Mouse (Mus musculus) cerebellum, adult 11-12 months (tissue): ENCODE measurements at regions not wholly inside any gene's neighbourhood (a gene's known extent, or its start where the extent isn't known, plus 50 kb on each side); places are given as distances from the start of the nearest gene placed in this dataset.
A peak's percentile ranks its signal among the peaks of the same experiment; 100 is the strongest.

Experiments
- DNase-seq: peaks from one replicate; pipeline ENCODE4 v3.0.0; 2022

GRCm38 (mm10) chr1:88813200-88813599, 111.2 kb upstream of the Arl4c start:
- no peak for DNase-seq

DNA sequence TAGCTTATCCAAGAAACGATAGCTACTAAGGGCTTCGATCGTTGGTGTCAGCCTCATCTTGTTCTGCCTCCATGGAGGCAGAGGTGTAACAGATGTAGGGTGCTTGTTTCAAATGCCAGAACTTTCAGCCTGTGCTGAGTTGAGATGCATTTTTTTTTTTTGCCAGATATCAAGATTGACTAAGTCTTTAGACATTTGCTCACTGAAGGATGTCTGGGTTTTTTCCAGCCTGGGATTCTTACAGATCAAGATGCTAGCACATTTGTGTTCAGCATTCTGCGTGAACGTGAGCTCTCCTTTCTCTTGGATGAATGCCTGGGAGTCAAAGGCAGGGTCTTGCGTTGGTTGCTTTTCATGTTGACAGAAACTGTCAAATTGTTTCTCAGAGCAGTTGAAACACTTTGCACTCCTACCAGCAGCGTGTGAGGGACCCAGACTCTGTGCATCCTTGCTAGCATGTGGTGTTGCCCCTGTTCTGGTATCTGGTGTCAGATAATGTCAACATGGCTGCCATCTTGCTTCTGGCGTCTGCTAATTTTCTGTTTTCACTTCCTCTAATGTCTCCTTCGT, 114.4 kb upstream of the Arl4c start:
- no peak for DNase-seq

DNA sequence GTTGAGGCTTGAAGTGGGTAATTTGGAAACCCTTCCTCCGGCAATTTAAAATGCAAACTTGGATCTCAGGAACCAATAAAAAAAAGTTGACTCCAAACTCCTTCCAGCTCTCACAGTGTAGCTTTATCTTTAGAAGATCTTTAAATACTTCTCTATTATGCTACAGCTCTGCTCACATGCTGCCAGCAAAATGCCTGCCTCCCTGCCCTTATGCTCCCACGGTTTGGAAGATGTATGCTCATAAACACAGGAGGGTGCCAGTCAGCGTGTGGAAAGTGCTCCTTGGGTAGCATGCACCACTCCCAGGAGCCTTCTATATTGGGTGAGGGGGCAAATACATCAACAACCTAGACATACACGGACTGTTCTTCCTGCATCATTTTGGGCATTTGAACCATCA, 123.2 kb upstream of the Arl4c start:
- no peak for DNase-seq

- DNase-seq: no peak
Observed at GRCm38 (mm10) chr1:88838661-88839274, 136.7 kb upstream of the Arl4c start.

DNA sequence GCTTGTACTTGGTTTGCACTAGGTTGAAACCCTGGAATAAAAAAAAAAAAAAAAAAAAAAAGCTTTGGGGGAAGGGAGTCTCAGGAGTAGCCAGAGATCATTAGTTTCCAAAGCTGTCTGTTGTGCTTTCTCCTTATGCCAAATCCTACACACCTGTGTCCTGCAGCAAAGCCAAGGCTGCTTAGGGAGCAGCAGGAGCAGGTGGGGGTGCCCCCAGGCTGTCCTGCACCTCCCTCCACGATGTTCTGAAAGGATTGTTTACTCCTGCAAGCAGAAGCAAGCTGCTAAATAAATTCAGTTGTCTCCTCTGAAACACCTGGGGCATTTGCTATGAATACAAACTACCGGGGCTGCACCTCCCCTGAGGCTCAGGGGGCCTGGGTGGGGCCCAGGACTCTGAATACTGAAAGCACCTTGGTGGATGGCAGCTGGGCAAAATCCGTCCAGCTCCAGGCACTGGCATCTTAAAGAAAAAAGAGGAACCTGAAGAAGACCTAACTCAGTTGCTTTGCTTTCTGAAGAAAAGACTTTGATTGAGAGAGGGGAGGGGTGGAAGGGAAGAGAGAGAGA, 137.5 kb upstream of the Arl4c start:
- peak; percentile 68 for DNase-seq

- DNase-seq: peak; percentile 53
Observed at GRCm38 (mm10) chr1:88839977-88840628, 138.1 kb upstream of the Arl4c start.

DNA sequence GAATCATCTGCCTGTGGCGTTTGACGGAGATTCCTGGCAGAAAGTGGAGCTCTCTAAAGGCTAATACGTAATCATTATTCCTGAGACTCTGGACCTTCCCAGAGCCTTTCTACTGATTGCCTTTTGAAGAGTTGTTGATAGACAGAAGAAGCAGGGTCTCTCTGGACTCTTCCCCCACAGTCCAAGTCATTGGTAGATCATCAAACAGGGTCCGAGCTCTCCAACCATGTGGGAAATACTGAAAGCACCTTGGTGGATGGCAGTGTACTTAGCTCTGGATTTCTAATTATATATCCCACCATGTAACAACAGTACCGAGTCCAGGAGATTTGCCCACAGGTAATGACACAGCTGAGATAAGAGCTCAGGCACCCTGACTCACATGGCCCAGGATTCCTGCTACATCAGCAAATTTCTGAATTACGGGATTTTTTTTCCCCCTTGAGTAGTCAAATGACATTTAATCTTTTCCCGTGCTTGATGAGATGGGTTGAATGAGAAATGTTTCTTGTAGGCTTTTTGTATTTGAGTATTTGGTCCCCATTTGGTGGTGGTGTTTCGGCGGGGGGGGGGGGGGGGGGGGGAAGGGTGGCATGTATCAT, 139.1 kb upstream of the Arl4c start:
- DNase-seq: no peak

DNA sequence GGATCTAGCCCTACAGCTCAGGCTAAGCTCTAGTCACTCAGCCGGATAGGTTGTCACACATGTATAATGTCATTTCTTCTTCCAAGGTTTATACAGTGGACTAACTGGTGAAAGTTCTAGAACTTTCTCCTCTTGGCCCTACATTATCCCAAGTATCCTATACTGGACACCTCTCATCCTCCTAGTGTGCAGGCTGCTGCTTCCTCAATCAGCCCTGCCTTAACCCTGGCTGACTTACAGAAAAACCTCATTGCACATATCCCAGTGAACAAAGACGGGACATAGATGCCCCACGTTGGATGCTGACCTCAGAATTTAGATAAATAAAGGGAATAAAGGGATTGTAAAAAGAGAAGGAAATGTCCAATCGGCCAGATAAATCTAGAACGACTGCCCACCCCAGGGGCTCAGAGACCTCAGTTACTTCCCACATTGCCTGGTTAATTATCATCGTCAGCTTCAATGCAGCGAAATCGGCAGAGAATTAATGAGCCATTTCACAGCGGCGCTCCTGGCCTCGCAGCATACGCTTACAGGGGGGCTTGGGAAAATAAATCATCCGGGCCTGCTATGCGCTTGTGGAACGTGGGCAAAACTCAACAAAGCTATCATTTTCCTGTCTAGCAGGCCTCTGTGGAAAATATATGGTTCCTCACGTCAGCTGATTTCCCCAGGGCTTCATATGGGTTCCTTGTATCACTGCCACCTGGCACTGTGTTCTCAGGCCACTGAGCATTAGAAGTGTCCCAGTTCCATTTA, 145.5 kb upstream of the Arl4c start:
- peak; percentile 70 for DNase-seq

GRCm38 (mm10) chr1:88848246-88848645, 146.2 kb upstream of the Arl4c start:
- no peak for DNase-seq

DNA sequence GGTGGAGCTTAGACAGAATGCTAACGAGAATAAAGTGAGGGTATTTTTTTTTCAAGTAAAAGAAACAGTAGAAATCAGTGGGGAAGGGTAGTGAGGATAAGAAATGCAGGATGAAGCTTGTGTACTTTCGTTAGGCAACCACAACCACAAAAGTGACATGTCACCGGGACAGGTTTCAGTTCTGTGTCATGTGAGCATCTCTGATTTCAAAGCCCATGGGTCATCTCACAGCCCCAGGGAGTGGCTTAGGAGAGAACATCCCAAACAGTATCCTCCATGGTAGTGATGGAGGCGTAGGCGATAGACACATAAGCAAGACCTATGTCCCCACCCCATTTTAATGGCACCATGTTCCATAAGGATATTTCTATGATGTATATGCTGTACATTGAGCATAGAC, 147.4 kb upstream of the Arl4c start:
- DNase-seq: no peak

GRCm38 (mm10) chr1:88851931-88852330, 149.9 kb upstream of the Arl4c start:
- no peak for DNase-seq

DNA sequence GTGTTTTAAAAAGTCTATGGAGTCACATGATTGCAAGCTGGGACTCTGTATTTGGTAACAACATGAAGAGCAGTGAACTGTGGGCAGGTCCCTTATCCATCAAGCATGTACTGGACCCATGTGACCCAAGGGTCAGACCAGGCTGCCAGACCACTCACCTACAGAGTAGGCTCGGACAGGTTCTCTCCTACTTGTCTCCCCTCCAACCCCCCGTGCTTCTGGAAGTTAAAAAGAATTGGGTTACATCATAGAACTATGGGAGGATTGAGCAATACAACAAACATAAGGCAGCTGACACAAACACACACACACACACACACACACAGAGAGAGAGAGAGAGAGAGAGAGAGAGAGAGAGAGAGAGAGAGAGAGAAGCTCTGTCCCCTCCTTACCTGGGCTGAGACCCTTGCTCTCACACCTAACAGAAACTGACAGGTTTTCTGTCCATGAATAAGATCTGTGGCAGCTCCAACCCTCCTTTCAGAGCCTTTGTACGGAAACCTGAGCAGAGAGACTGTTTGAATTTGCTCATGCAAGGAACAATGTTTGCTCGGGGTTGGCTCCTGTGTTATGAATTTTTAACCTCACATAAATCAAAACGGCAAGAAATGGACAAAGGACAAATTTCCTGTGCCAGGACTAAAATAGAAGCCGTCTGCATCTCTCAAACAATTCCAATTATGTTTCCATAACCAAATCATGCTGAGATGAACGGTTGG, 159.0 kb upstream of the Arl4c start:
- no peak for DNase-seq

DNA sequence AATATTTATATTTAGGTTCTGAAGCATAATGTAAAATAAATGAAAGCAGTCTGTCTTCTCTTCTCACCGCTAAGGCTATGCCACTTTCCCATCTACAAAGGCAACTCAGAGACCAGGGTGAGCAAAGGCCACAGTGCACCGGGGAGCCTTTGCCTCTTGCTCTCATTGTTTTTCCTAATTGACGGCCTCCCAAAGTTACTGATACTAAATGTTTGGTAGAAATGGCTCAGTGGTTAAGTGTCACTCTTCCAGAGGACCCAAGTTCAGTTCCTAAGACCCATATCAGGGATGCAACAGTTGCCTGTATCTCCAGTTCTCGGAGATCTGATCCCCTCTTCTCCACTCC, 159.5 kb upstream of the Arl4c start:
- no peak for DNase-seq

DNA sequence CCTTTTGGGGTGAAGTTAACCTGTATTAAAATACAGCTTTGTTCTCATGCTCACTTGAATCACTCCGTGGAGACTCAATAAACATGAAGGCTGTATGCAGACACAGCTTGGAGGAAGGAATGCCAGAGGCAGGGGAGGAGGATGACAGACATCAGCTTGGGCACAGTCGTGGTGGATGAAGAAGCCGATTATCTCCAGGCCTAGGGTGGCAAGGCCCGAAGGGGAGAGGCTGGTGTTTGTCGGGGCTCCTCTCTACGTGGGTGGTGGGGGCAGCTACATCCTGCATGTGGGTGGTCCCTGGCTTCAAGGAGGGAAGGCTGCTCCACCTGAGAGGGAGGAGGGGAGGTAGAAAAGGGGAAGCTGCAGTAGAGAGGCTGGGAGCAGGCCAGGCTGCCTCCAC, 163.4 kb upstream of the Arl4c start:
- no peak for DNase-seq

DNA sequence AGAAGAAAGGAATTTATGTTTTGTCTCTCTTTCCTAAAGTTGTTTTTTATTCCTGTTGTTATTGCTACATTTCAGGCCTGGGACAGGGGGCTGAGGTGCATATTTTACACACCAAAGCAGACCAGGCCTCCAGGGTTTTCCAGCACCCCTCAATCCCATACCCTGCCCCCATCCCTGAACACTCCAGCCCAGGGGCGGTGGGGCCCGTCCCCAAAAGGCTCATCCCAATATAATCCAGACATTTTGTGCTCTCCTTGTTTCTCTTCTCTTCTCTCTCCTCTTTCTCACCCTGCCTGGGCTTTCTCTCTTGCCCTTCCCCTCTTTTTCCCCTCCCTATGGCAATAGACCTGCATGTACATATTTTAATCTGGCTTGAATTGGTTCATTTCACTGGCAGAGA, 164.6 kb upstream of the Arl4c start:
- DNase-seq: no peak

GRCm38 (mm10) chr1:88867138-88867537, 165.1 kb upstream of the Arl4c start:
- no peak for DNase-seq

DNA sequence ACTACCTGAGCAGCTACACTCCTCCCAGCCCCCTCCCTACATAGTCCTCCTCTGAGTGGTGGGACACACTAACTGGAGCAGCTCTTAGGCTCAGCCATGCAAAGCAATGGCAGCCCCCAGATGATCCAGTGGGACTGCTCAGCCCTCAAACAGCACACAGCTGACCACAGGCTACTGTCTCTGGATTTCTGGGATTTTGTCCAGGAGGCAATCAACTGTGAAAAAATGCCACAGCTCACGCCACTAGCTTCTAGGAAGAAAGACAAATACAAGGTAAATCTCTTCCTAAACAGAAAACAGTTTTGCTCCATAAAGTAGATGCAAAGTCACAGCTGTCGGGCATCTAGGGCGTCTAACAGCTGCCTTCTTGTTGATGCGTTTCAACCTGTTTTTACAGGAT, 167.9 kb upstream of the Arl4c start:
- no peak for DNase-seq

DNA sequence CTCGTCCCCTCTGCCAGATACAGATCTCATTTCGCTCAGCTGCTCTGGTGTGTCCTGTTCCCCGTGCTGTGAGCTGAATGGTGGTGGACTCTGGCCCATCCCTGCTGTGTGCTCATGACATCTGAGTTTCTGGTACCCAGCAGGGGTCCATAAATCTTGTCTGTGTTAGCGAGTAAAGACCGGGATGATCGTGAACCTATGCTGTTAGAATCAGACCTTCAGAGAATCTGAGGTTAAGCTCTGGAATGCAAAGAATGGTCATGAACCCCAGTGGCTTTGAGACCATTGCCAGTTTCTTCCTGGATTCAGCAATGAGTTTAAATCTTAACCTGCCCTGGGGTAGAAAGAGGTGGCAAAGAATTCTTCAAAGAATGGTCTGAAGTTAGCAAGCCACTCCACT, 173.3 kb upstream of the Arl4c start:
- DNase-seq: no peak

DNA sequence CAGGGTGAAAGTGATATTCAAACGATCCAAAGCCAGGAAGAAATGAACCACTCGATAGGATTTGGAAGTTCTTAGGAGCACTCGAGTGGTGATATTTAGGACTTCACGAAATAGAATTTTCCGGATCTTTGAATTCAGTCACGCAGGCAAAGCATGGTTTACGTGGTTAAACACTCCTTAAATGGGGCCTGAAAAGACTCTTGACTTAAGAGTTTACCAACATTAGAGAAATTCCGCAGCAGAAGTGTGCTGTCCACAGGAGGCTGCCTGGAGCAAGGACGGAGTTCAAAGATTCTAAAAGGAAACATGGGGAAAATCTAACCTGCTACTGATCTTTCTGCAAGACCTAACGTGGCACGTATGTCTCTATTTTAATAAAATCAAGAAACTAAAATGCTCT, 175.4 kb upstream of the Arl4c start:
- DNase-seq: no peak

DNA sequence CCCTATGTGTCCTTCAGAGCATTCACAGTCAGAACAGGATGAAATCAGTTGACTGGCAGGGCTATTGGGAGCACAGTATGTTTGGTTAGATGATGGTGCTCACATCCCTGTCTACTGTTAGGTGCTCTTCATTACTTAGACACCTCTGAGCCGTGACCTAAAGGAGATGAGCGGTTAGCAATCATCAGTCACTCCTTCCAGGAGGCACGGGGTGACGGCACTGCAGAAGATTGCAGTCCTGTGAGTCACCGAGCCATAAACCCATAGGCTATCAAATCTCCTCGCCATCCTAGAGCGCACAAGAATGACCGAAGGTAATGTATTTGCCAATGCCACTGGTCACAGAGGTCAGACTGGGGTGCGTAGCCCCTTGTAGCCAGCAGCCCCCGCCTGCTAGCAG, 176.8 kb upstream of the Arl4c start:
- no peak for DNase-seq

GRCm38 (mm10) chr1:88879367-88879766, 177.3 kb upstream of the Arl4c start:
- no peak for DNase-seq

- peak; percentile 10 for DNase-seq
Observed at GRCm38 (mm10) chr1:88891041-88891440, 179.2 kb upstream of the Sh3bp4 start.

DNA sequence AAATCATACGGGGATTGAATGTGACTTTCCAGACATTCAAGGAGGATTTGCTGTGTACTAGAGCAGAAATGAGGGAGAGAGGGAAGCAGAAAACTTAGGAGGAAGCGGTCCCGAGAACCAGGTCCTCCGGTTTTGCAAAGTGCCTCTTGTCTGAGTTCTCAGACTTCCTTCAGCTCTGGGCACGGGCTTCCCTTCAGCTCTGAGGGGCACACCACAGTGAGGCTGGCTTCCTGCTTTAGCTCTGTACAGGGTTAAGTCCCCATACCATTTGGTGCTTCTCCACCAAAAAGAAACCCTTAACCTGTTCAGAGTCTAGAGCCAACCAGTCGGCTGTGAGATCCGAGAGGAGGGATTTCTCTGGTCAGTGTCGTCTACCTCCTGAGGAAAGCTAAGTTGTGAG, 167.8 kb upstream of the Sh3bp4 start:
- no peak for DNase-seq
